Mouse (Mus musculus): ENCODE results near the gene Gm49366.

Gm49366 gene

DNA sequence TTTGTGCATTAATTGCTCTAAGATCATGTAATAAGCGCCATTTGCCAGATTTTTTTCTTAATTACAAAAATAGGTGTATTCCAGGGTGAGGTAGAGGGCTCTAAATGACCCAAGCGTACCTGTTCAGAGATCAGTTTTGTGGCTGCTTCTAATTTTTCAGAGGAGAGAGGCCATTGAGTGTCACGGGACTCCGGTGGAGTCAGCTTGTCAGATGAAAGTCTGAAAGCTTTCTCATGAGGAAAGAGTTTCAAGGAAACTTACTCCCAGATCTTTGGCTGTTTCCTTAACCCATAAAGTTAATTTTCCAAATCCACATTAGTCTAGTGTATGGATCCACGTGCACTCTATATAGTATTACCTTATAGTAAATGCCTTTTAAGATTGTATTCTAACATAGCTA is 55.9 kb downstream of the Gm49366 start:
- DNase-seq = peak; percentile 64

DNA sequence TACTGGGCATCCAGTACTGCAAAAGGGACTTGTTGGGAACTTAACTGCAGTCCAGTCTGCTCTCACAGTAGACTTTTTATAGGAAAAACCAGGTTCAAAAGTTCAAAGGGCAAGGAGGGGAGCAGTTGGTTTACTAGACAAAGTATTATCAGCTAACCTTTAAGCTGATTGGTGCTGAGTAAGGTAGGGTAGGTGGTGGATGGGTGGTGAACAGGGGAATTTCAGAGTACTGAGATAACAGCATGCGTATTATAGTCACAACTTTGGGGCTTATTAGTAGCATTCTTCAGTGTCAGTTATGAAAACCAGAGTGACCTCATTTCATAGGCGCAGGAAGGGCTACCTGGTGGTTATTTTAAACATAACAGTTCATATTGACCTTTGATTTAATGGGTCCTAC is 60.9 kb downstream of the Gm49366 start:
- no peak for DNase-seq

DNA sequence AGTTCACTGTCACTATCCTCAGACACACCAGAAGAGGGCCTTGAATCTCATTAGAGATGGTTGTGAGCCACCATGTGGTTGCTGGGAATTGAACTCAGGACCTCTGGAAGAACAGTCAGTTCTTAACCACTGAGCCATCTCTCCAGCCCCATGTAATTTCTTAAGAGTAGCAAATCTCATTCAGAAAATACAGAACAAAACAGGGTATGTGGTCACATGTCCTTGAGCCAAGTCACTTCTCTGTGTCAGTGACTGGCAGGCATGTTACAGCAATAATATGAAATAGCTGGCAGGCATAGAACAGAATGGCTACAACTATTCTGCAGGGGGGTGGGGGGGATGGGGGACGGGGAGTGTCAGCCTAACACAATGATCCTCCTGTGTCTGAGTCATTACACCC is 61.3 kb downstream of the Gm49366 start:
- no peak for DNase-seq

DNA sequence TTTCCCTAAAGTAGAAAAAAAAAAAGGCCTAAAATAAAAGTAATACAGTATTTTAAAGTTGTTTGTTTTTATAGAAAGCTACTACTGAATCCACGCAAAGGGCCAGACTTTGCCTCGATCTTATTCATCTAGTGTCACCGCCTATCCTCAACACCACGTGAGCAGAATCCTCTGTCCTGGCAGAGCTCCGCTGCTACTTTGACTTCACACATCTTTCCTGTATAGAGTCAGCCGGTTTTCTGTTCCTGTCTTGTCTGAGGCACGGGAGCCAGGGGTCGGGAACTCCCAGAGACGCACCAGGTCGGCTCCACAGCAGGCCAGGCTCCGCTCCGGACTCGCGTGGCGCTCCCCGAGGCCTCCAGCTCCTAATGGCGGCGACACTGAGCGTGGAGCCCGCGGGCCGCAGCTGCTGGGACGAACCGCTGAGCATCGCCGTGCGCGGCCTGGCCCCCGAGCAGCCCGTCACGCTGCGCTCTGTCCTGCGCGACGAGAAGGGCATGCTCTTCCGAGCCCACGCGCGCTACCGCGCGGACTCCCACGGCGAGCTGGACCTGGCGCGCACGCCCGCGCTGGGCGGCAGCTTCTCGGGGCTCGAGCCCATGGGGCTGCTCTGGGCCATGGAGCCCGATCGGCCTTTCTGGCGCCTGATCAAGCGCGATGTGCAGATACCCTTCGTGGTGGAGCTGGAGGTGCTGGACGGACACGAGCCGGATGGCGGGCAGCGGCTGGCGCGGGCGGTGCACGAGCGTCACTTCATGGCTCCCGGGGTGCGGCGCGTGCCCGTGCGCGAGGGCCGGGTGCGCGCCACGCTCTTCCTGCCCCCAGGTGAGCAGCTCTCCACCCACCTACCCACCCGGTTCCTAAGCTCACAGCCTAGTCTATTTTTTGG is 62.1 kb downstream of the Gm49366 start, which contains the start of gene Acot6:
Gene Acot6 (plus strand): TSS at position 51 of the 889 bp plus-strand sequence.
- DNase-seq = peak; percentile 64

DNA sequence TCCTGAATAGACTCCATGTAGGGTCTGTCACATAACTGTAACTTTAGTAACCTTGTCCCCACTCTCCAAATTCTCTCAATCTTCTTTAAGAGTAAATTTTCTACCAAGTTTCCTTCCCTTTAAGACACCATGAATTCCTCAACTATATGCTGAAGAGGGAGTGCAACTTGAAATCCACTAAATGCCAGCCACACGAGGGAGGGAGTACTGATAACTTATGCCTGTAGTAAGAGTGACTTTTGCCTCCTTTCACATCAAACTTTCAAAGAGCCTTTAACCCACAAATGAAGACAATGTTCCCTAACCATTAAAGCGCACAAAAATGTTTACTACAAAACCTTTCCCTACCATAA is 62.7 kb downstream of the Gm49366 start:
- DNase-seq = no peak

DNA sequence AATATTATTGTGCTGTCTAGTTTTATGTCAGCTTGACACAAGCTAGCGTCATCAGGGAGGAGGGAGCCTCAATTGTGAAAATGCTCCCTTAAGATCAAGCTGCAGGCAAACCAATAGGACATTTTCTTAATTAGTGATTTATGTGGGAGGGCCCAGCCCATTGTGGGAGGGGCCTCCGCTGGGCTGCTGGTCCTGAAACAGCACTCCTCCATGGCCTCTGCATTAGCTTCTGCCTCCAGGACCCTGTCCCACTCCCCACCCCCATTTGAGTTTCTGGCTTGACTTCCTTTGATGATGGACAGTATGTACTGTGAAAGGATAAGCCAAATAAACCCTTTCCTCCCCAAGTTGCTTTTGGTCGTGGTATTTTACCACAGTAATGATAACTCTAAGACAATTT is 68.3 kb downstream of the Gm49366 start:
- no peak for DNase-seq

DNA sequence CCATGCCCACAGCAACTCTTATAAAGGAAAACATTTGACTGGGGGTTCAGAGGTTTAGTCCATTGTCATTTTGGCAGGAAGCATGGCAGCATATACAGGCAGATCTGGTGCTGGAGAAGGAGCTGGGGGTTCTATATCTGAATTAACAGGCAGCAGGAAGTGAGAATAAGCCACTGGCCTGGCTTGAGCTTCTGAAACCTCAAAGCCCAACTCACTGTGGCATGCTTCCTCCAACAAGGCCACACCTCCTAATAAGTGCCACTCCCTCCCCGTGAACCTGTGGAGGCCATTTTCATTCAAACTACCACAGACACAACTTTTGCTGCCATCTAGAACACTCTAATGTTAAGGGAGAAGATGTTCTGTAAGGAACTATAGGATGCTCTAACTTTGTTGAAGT is 69.0 kb downstream of the Gm49366 start:
- DNase-seq = no peak

All from kidney, adult 9 months (tissue).